Mouse (Mus musculus) right cerebral cortex, adult 2 months (tissue): Measurements from ENCODE around the gene Scube3.

Source experiments
- DNase-seq, 2 experiments: peaks; one replicate each; pipeline ENCODE4 v3.0.0; 2021 to 2022; ENCODE audit warnings: low spot score in 2 of 2

Scube3 gene

GRCm38 (mm10) chr17:28141771-28142699 lies at the start of gene Scube3:
Gene Scube3 (plus strand): TSS chr17:28142141.
- no peak for DNase-seq

GRCm38 (mm10) chr17:28092297-28092696 lies 49.6 kb upstream of the Scube3 start:
- DNase-seq, result no peak

- DNase-seq, result no peak
These were observed 48.1 kb upstream of the Scube3 start for GRCm38 (mm10) chr17:28093837-28094236.

- no peak for DNase-seq
These were observed 45.5 kb upstream of the Scube3 start for GRCm38 (mm10) chr17:28096418-28096817.

GRCm38 (mm10) chr17:28097308-28097707 lies 44.6 kb upstream of the Scube3 start:
- DNase-seq, result no peak

- DNase-seq, result no peak
These were observed 42.9 kb upstream of the Scube3 start for GRCm38 (mm10) chr17:28099086-28099485.

GRCm38 (mm10) chr17:28100669-28101068 lies 41.3 kb upstream of the Scube3 start:
- no peak for DNase-seq

- no peak for DNase-seq
These were observed 40.6 kb upstream of the Scube3 start for GRCm38 (mm10) chr17:28101284-28101887.

GRCm38 (mm10) chr17:28101902-28102319 lies 40.0 kb upstream of the Scube3 start:
- no peak for DNase-seq

GRCm38 (mm10) chr17:28104416-28104815 lies 37.5 kb upstream of the Scube3 start:
- no peak for DNase-seq

- no peak for DNase-seq
These were observed 35.6 kb upstream of the Scube3 start for GRCm38 (mm10) chr17:28106352-28106751.

- DNase-seq, result no peak
These were observed 34.7 kb upstream of the Scube3 start for GRCm38 (mm10) chr17:28107275-28107674.

- DNase-seq, result no peak
These were observed 29.7 kb upstream of the Scube3 start for GRCm38 (mm10) chr17:28112266-28112665.

- no peak for DNase-seq
These were observed 25.6 kb upstream of the Scube3 start for GRCm38 (mm10) chr17:28116335-28116734.

- DNase-seq, result no peak
These were observed 24.3 kb upstream of the Scube3 start for GRCm38 (mm10) chr17:28117451-28118209.

GRCm38 (mm10) chr17:28120460-28120859 lies 21.5 kb upstream of the Scube3 start:
- DNase-seq, result no peak

GRCm38 (mm10) chr17:28122949-28123348 lies 19.0 kb upstream of the Scube3 start:
- no peak for DNase-seq

GRCm38 (mm10) chr17:28123627-28124026 lies 18.3 kb upstream of the Scube3 start:
- DNase-seq, result no peak

GRCm38 (mm10) chr17:28124368-28124767 lies 17.6 kb upstream of the Scube3 start:
- no peak for DNase-seq

- no peak for DNase-seq
These were observed 12.1 kb upstream of the Scube3 start for GRCm38 (mm10) chr17:28129796-28130195.

GRCm38 (mm10) chr17:28130391-28131125 lies 11.4 kb upstream of the Scube3 start:
- no peak for DNase-seq

- DNase-seq, result no peak
These were observed 10.8 kb upstream of the Scube3 start for GRCm38 (mm10) chr17:28131156-28131555.
